Mouse (Mus musculus): ENCODE results near the gene Gm21833.
"Not testable (repeated sequence)": the region's sequence is repeated elsewhere in the genome, so short reads cannot be mapped to it uniquely, and the experiment has no call there.

The Gm21833 gene

GRCm38 (mm10) chr16:82828082-82828481, at the start of gene Gm21833:
Gm21833 (plus strand) TSS chr16:82828382.
- not testable (repeated sequence) for DNase-seq (ENCODE audit: low spot score in 2 of 2)

GRCm38 (mm10) chr16:82789521-82789920, 38.7 kb upstream of the Gm21833 start:
- no peak for DNase-seq (ENCODE audit: low spot score in 2 of 2)

- DNase-seq (ENCODE audit: low spot score in 2 of 2) = no peak
Observed at GRCm38 (mm10) chr16:82796489-82796888, 31.7 kb upstream of the Gm21833 start.

- no peak for DNase-seq (ENCODE audit: low spot score in 2 of 2)
Observed at GRCm38 (mm10) chr16:82815255-82815654, 12.9 kb upstream of the Gm21833 start.

- DNase-seq (ENCODE audit: low spot score in 2 of 2) = no peak
Observed at GRCm38 (mm10) chr16:82816615-82817014, 11.6 kb upstream of the Gm21833 start.

- DNase-seq (ENCODE audit: low spot score in 2 of 2) = no peak
Observed at GRCm38 (mm10) chr16:82855752-82856151, 27.6 kb downstream of the Gm21833 start.

- DNase-seq (ENCODE audit: low spot score in 2 of 2) = no peak
Observed at GRCm38 (mm10) chr16:82864590-82864989, 36.4 kb downstream of the Gm21833 start.

Measured in natural killer cell, adult 2 months (primary cell).